Mouse (Mus musculus): ENCODE results near the gene Nr6a1. TPM values are rescaled to one million over a fixed set of nuclear protein-coding genes. Genes with fewer than 3 reads are reported as not detected.

Gene Nr6a1
- total RNA-seq, 1 experiment = 40.7 TPM

- in situ Hi-C loops (cut with MboI; ENCODE audit: low sequenced_read_pairs in 2 of 2, unreplicated experiment in 2 of 2) = no loop called here
- Histone ChIP-seq H3K36me3 (ENCODE audit: control insufficient read depth, insufficient read depth, low read length, poor library complexity, severe bottlenecking) (no peaks in the 10 kb centered on the region), H3K9ac (ENCODE audit: insufficient read depth, low read depth, low read length, poor library complexity, severe bottlenecking) (no peak overlapping the region; the same call in 1 of the 2 replicates), H3K4me1 (ENCODE audit: control insufficient read depth in 2 of 2, insufficient read depth in 2 of 2, low read length in 2 of 2, poor library complexity in 1 of 2) (peaks cover 2 to 5% of the 10 kb centered on the region in 2 experiments; a peak in 2 of 4 replicates), H3K9me3 (ENCODE audit: control insufficient read depth, insufficient read depth, low read depth, low read length) (no peaks in the 10 kb centered on the region), H3K27ac (ENCODE audit: insufficient read depth, low read depth, low read length, poor library complexity, severe bottlenecking) (no peak overlapping the region), H3K4me3 (ENCODE audit: insufficient read depth in 1 of 2, low read depth in 1 of 2, low read length in 2 of 2, poor library complexity in 1 of 2, severe bottlenecking in 1 of 2) (no peak overlapping the region)
- no peak for DNase-seq (ENCODE audit: low read depth, low spot score)
- TF ChIP-seq MAFK (IDR thresholded peaks at IDR 0.05; ENCODE audit: insufficient read depth, low read depth, low read length) = no peak
- TF ChIP-seq HCFC1 (IDR thresholded peaks at IDR 0.05; ENCODE audit: borderline replicate concordance, insufficient read depth, low read length) = no peak
- TF ChIP-seq ZNF384 (IDR thresholded peaks at IDR 0.05; ENCODE audit: low read depth, low read length) = no peak
- TF ChIP-seq CHD2 (IDR thresholded peaks at IDR 0.05; ENCODE audit: low read depth, low read length) = no peak
- TF ChIP-seq ZC3H11A (IDR thresholded peaks at IDR 0.05; ENCODE audit: borderline replicate concordance, low read depth, low read length) = no peak
Measured at GRCm38 (mm10) chr2:38914965-38915364, 12.5 kb downstream of the Nr6a1 start.

- TF ChIP-seq ZNF384 (IDR thresholded peaks at IDR 0.05; ENCODE audit: low read depth, low read length) (no peak), CHD2 (IDR thresholded peaks at IDR 0.05; ENCODE audit: low read depth, low read length) (no peak), ZC3H11A (IDR thresholded peaks at IDR 0.05; ENCODE audit: borderline replicate concordance, low read depth, low read length) (no peak), HCFC1 (IDR thresholded peaks at IDR 0.05; ENCODE audit: borderline replicate concordance, insufficient read depth, low read length) (no peak), MAFK (IDR thresholded peaks at IDR 0.05; ENCODE audit: insufficient read depth, low read depth, low read length) (no peak)
- H3K27ac ChIP-seq (ENCODE audit: insufficient read depth, low read depth, low read length, poor library complexity, severe bottlenecking) = no peak overlapping the region
- H3K4me3 ChIP-seq (ENCODE audit: insufficient read depth in 1 of 2, low read depth in 1 of 2, low read length in 2 of 2, poor library complexity in 1 of 2, severe bottlenecking in 1 of 2) = no peak overlapping the region
- peaks cover 2 to 5% of the 10 kb centered on the region in 2 experiments; a peak in 2 of 4 replicates for H3K4me1 ChIP-seq (ENCODE audit: control insufficient read depth in 2 of 2, insufficient read depth in 2 of 2, low read length in 2 of 2, poor library complexity in 1 of 2)
- no peaks in the 10 kb centered on the region for H3K9me3 ChIP-seq (ENCODE audit: control insufficient read depth, insufficient read depth, low read depth, low read length)
- H3K9ac ChIP-seq (ENCODE audit: insufficient read depth, low read depth, low read length, poor library complexity, severe bottlenecking) = no peak overlapping the region
- no peaks in the 10 kb centered on the region for H3K36me3 ChIP-seq (ENCODE audit: control insufficient read depth, insufficient read depth, low read length, poor library complexity, severe bottlenecking)
- no peak for DNase-seq (ENCODE audit: low read depth, low spot score)
- in situ Hi-C loops (cut with MboI; ENCODE audit: low sequenced_read_pairs in 2 of 2, unreplicated experiment in 2 of 2) = no loop called here
Measured at GRCm38 (mm10) chr2:38914517-38914916, 13.0 kb downstream of the Nr6a1 start.

GRCm38 (mm10) chr2:38908604-38909003 lies 18.9 kb downstream of the Nr6a1 start:
- no peak for TF ChIP-seq ZNF384 (IDR thresholded peaks at IDR 0.05; ENCODE audit: low read depth, low read length)
- no peak for TF ChIP-seq HCFC1 (IDR thresholded peaks at IDR 0.05; ENCODE audit: borderline replicate concordance, insufficient read depth, low read length)
- no peak for TF ChIP-seq CHD2 (IDR thresholded peaks at IDR 0.05; ENCODE audit: low read depth, low read length)
- TF ChIP-seq ZC3H11A (IDR thresholded peaks at IDR 0.05; ENCODE audit: borderline replicate concordance, low read depth, low read length) = no peak
- TF ChIP-seq MAFK (IDR thresholded peaks at IDR 0.05; ENCODE audit: insufficient read depth, low read depth, low read length) = peak; percentile 78
- Histone ChIP-seq H3K9ac (ENCODE audit: insufficient read depth, low read depth, low read length, poor library complexity, severe bottlenecking) (no peak overlapping the region), H3K36me3 (ENCODE audit: control insufficient read depth, insufficient read depth, low read length, poor library complexity, severe bottlenecking) (no peaks in the 10 kb centered on the region), H3K27ac (ENCODE audit: insufficient read depth, low read depth, low read length, poor library complexity, severe bottlenecking) (no peak overlapping the region), H3K4me1 (ENCODE audit: control insufficient read depth in 2 of 2, insufficient read depth in 2 of 2, low read length in 2 of 2, poor library complexity in 1 of 2) (peaks cover 0 to 2% of the 10 kb centered on the region in 2 experiments; a peak in 1 of 4 replicates), H3K9me3 (ENCODE audit: control insufficient read depth, insufficient read depth, low read depth, low read length) (no peaks in the 10 kb centered on the region), H3K4me3 (ENCODE audit: insufficient read depth in 1 of 2, low read depth in 1 of 2, low read length in 2 of 2, poor library complexity in 1 of 2, severe bottlenecking in 1 of 2) (no peak overlapping the region)
- in situ Hi-C loops (cut with MboI; ENCODE audit: low sequenced_read_pairs in 2 of 2, unreplicated experiment in 2 of 2) = no loop called here
- no peak for DNase-seq (ENCODE audit: low read depth, low spot score)

GRCm38 (mm10) chr2:38906097-38906496 lies 21.4 kb downstream of the Nr6a1 start:
- H3K4me1 ChIP-seq (ENCODE audit: control insufficient read depth in 2 of 2, insufficient read depth in 2 of 2, low read length in 2 of 2, poor library complexity in 1 of 2) = peaks cover 0 to 2% of the 10 kb centered on the region in 2 experiments; a peak in 1 of 4 replicates
- no peak for DNase-seq (ENCODE audit: low read depth, low spot score)
- in situ Hi-C loops (cut with MboI; ENCODE audit: low sequenced_read_pairs in 2 of 2, unreplicated experiment in 2 of 2) = no loop called here
- TF ChIP-seq ZNF384 (IDR thresholded peaks at IDR 0.05; ENCODE audit: low read depth, low read length) (no peak), CHD2 (IDR thresholded peaks at IDR 0.05; ENCODE audit: low read depth, low read length) (no peak), HCFC1 (IDR thresholded peaks at IDR 0.05; ENCODE audit: borderline replicate concordance, insufficient read depth, low read length) (no peak), ZC3H11A (IDR thresholded peaks at IDR 0.05; ENCODE audit: borderline replicate concordance, low read depth, low read length) (no peak), MAFK (IDR thresholded peaks at IDR 0.05; ENCODE audit: insufficient read depth, low read depth, low read length) (no peak)
- no peak overlapping the region for H3K4me3 ChIP-seq (ENCODE audit: insufficient read depth in 1 of 2, low read depth in 1 of 2, low read length in 2 of 2, poor library complexity in 1 of 2, severe bottlenecking in 1 of 2)
- H3K36me3 ChIP-seq (ENCODE audit: control insufficient read depth, insufficient read depth, low read length, poor library complexity, severe bottlenecking) = no peaks in the 10 kb centered on the region
- no peak overlapping the region for H3K27ac ChIP-seq (ENCODE audit: insufficient read depth, low read depth, low read length, poor library complexity, severe bottlenecking)
- H3K9me3 ChIP-seq (ENCODE audit: control insufficient read depth, insufficient read depth, low read depth, low read length) = no peaks in the 10 kb centered on the region
- H3K9ac ChIP-seq (ENCODE audit: insufficient read depth, low read depth, low read length, poor library complexity, severe bottlenecking) = no peak overlapping the region

All from ES-E14 (cell line).